Mouse (Mus musculus): ENCODE measurements around the gene Dusp6.

- TF ChIP-seq TAL1 (IDR thresholded peaks at IDR 0.05; ENCODE audit: low read length) (no peak), GATA1 (IDR thresholded peaks at IDR 0.05; ENCODE audit: low read length) (no peak)
These were observed 20.3 kb upstream of the Dusp6 start for GRCm38 (mm10) chr10:99242721-99243120.

Data from erythroblast, embryonic 14.5 days (primary cell).